Mouse (Mus musculus): ENCODE data around the gene Eef1akmt2. TPM values are rescaled to one million over a fixed set of nuclear protein-coding genes. Genes with fewer than 3 reads are reported as not detected.

Eef1akmt2 gene
- polyA plus RNA-seq, 1 experiment from 2014 or later: 37.8 TPM

- TF ChIP-seq CTCF (IDR thresholded peaks at IDR 0.05; ENCODE audit: low read depth): no peak
- Histone ChIP-seq H3K36me3 (ENCODE audit: control insufficient read depth, insufficient read depth) (peaks cover 9% of the 10 kb centered on the region; the same call in 1 of the 2 replicates), H3K4me3 (ENCODE audit: low read depth, low read length) (no peak overlapping the region), H3K27ac (ENCODE audit: low read depth, low read length) (no peak overlapping the region), H3K4me1 (replicated peaks; ENCODE audit: control insufficient read depth, insufficient read depth, low read length) (peaks cover 40% of the 10 kb centered on the region), H3K9me3 (ENCODE audit: control insufficient read depth) (no peaks in the 10 kb centered on the region), H3K9ac (ENCODE audit: low read depth, low read length) (peak overlapping the region; percentile 4; the same call in 1 of the 2 replicates), H3K4me2 (replicated peaks; ENCODE audit: low read depth) (peak overlapping the region; percentile 92), H3K27me3 (replicated peaks; ENCODE audit: control insufficient read depth, insufficient read depth, low read length) (no peaks in the 10 kb centered on the region)
- ATAC-seq: no peak
- 30% methylated on average over 6 of the region's 6 CpGs for WGBS
These were observed 42.1 kb downstream of the Eef1akmt2 start for GRCm38 (mm10) chr7:132810368-132810767.

- no peaks in the 10 kb centered on the region for H3K9me3 ChIP-seq (ENCODE audit: control insufficient read depth)
- H3K36me3 ChIP-seq (ENCODE audit: control insufficient read depth, insufficient read depth): peaks cover 9% of the 10 kb centered on the region; the same call in 1 of the 2 replicates
- no peak overlapping the region for H3K27ac ChIP-seq (ENCODE audit: low read depth, low read length)
- TF ChIP-seq CTCF (IDR thresholded peaks at IDR 0.05; ENCODE audit: low read depth): no peak
- peaks cover 40% of the 10 kb centered on the region for H3K4me1 ChIP-seq (replicated peaks; ENCODE audit: control insufficient read depth, insufficient read depth, low read length)
- 0 out of 2 replicates have a peak overlapping the region, but pooled peaks have one; percentile 9 for H3K4me2 ChIP-seq (replicated peaks; ENCODE audit: low read depth)
- WGBS: 39% methylated on average over 6 of the region's 6 CpGs
- ATAC-seq: no peak
- peak overlapping the region; percentile 4; the same call in 1 of the 2 replicates for H3K9ac ChIP-seq (ENCODE audit: low read depth, low read length)
- no peak overlapping the region for H3K4me3 ChIP-seq (ENCODE audit: low read depth, low read length)
- no peaks in the 10 kb centered on the region for H3K27me3 ChIP-seq (replicated peaks; ENCODE audit: control insufficient read depth, insufficient read depth, low read length)
These were observed 42.8 kb downstream of the Eef1akmt2 start for GRCm38 (mm10) chr7:132809721-132810120.

- Histone ChIP-seq H3K36me3 (ENCODE audit: control insufficient read depth, insufficient read depth) (peaks cover 9% of the 10 kb centered on the region; the same call in 1 of the 2 replicates), H3K9ac (ENCODE audit: low read depth, low read length) (0 out of 2 replicates have a peak overlapping the region, but pooled peaks have one; percentile 17), H3K9me3 (ENCODE audit: control insufficient read depth) (no peaks in the 10 kb centered on the region), H3K4me1 (replicated peaks; ENCODE audit: control insufficient read depth, insufficient read depth, low read length) (peaks cover 40% of the 10 kb centered on the region), H3K27me3 (replicated peaks; ENCODE audit: control insufficient read depth, insufficient read depth, low read length) (no peaks in the 10 kb centered on the region), H3K4me3 (ENCODE audit: low read depth, low read length) (0 out of 2 replicates have a peak overlapping the region, but pooled peaks have one; percentile 7), H3K27ac (ENCODE audit: low read depth, low read length) (peak overlapping the region; percentile 64), H3K4me2 (replicated peaks; ENCODE audit: low read depth) (peak overlapping the region; percentile 37)
- no peak for ATAC-seq
- peak; percentile 36; the same call in 1 of the 2 replicates for TF ChIP-seq CTCF (IDR thresholded peaks at IDR 0.05; ENCODE audit: low read depth)
- 27% methylated on average over 20 of the region's 20 CpGs for WGBS
These were observed 43.4 kb downstream of the Eef1akmt2 start for GRCm38 (mm10) chr7:132808841-132809682.

GRCm38 (mm10) chr7:132808051-132808796 is 44.2 kb downstream of the Eef1akmt2 start:
- WGBS: 51% methylated on average over 7 of the region's 7 CpGs
- Histone ChIP-seq H3K4me3 (ENCODE audit: low read depth, low read length) (no peak overlapping the region), H3K4me2 (replicated peaks; ENCODE audit: low read depth) (no peak overlapping the region), H3K36me3 (ENCODE audit: control insufficient read depth, insufficient read depth) (peaks cover 9% of the 10 kb centered on the region; the same call in 1 of the 2 replicates), H3K27ac (ENCODE audit: low read depth, low read length) (peak overlapping the region; percentile 64), H3K9me3 (ENCODE audit: control insufficient read depth) (no peaks in the 10 kb centered on the region), H3K9ac (ENCODE audit: low read depth, low read length) (no peak overlapping the region), H3K27me3 (replicated peaks; ENCODE audit: control insufficient read depth, insufficient read depth, low read length) (no peaks in the 10 kb centered on the region), H3K4me1 (replicated peaks; ENCODE audit: control insufficient read depth, insufficient read depth, low read length) (peaks cover 43% of the 10 kb centered on the region)
- no peak for ATAC-seq
- no peak for TF ChIP-seq CTCF (IDR thresholded peaks at IDR 0.05; ENCODE audit: low read depth)

- Histone ChIP-seq H3K4me1 (replicated peaks; ENCODE audit: control insufficient read depth, insufficient read depth, low read length) (peaks cover 53% of the 10 kb centered on the region), H3K9me3 (ENCODE audit: control insufficient read depth) (no peaks in the 10 kb centered on the region), H3K27me3 (replicated peaks; ENCODE audit: control insufficient read depth, insufficient read depth, low read length) (no peaks in the 10 kb centered on the region), H3K4me3 (ENCODE audit: low read depth, low read length) (no peak overlapping the region), H3K9ac (ENCODE audit: low read depth, low read length) (no peak overlapping the region), H3K4me2 (replicated peaks; ENCODE audit: low read depth) (no peak overlapping the region), H3K27ac (ENCODE audit: low read depth, low read length) (peak overlapping the region; percentile 41), H3K36me3 (ENCODE audit: control insufficient read depth, insufficient read depth) (peaks cover 9% of the 10 kb centered on the region; the same call in 1 of the 2 replicates)
- WGBS: 63% methylated on average over 13 of the region's 13 CpGs
- no peak for ATAC-seq
- no peak for TF ChIP-seq CTCF (IDR thresholded peaks at IDR 0.05; ENCODE audit: low read depth)
These were observed 45.3 kb downstream of the Eef1akmt2 start for GRCm38 (mm10) chr7:132806926-132807857.

All from intestine, postnatal 0 days (tissue).